Mouse (Mus musculus): ENCODE results near the gene Dennd1a. TPM values are rescaled to one million over a fixed set of nuclear protein-coding genes. Genes with fewer than 3 reads are reported as not detected.

The Dennd1a gene
- polyA plus RNA-seq, 1 experiment from 2014 or later = 10.3 TPM

- Histone ChIP-seq H3K27me3 (replicated peaks; ENCODE audit: control insufficient read depth, insufficient read depth, low read length) (no peaks in the 10 kb centered on the region), H3K4me3 (ENCODE audit: low read depth, low read length) (no peak overlapping the region), H3K36me3 (ENCODE audit: control insufficient read depth, insufficient read depth) (no peaks in the 10 kb centered on the region), H3K27ac (ENCODE audit: low read depth, low read length) (no peak overlapping the region), H3K9ac (ENCODE audit: low read depth, low read length) (no peak overlapping the region), H3K4me1 (replicated peaks; ENCODE audit: control insufficient read depth, insufficient read depth, low read length) (0 out of 2 replicates have a peak, but pooled peaks cover 4% of the 10 kb centered on the region), H3K4me2 (replicated peaks; ENCODE audit: low read depth) (no peak overlapping the region), H3K9me3 (ENCODE audit: control insufficient read depth) (no peaks in the 10 kb centered on the region)
- TF ChIP-seq CTCF (IDR thresholded peaks at IDR 0.05; ENCODE audit: low read depth) = no peak
- no peak for ATAC-seq
- 52% methylated on average over 2 of the region's 2 CpGs for WGBS
Measured at GRCm38 (mm10) chr2:38288226-38288625, 1.0 kb upstream of the Dennd1a start.

GRCm38 (mm10) chr2:38286433-38286732 lies 807 bp downstream of the Dennd1a start:
- WGBS = 6% methylated on average over 4 of the region's 4 CpGs
- TF ChIP-seq CTCF (IDR thresholded peaks at IDR 0.05; ENCODE audit: low read depth) = no peak
- Histone ChIP-seq H3K27ac (ENCODE audit: low read depth, low read length) (peak overlapping the region; percentile 94), H3K4me2 (replicated peaks; ENCODE audit: low read depth) (peak overlapping the region; percentile 77), H3K4me1 (replicated peaks; ENCODE audit: control insufficient read depth, insufficient read depth, low read length) (peaks cover 4% of the 10 kb centered on the region; the same call in 1 of the 2 replicates), H3K9ac (ENCODE audit: low read depth, low read length) (peak overlapping the region; percentile 83), H3K9me3 (ENCODE audit: control insufficient read depth) (no peaks in the 10 kb centered on the region), H3K27me3 (replicated peaks; ENCODE audit: control insufficient read depth, insufficient read depth, low read length) (no peaks in the 10 kb centered on the region), H3K4me3 (ENCODE audit: low read depth, low read length) (peak overlapping the region; percentile 74), H3K36me3 (ENCODE audit: control insufficient read depth, insufficient read depth) (no peaks in the 10 kb centered on the region)
- peak; percentile 32 for ATAC-seq

GRCm38 (mm10) chr2:38285781-38286432 lies 1.3 kb downstream of the Dennd1a start:
- Histone ChIP-seq H3K36me3 (ENCODE audit: control insufficient read depth, insufficient read depth) (no peaks in the 10 kb centered on the region), H3K4me1 (replicated peaks; ENCODE audit: control insufficient read depth, insufficient read depth, low read length) (peaks cover 4% of the 10 kb centered on the region; the same call in 1 of the 2 replicates), H3K9ac (ENCODE audit: low read depth, low read length) (peak overlapping the region; percentile 83; the same call in 1 of the 2 replicates), H3K27me3 (replicated peaks; ENCODE audit: control insufficient read depth, insufficient read depth, low read length) (no peaks in the 10 kb centered on the region), H3K4me2 (replicated peaks; ENCODE audit: low read depth) (peak overlapping the region; percentile 77), H3K4me3 (ENCODE audit: low read depth, low read length) (peak overlapping the region; percentile 74), H3K27ac (ENCODE audit: low read depth, low read length) (peak overlapping the region; percentile 94), H3K9me3 (ENCODE audit: control insufficient read depth) (no peaks in the 10 kb centered on the region)
- WGBS = 38% methylated on average over 4 of the region's 4 CpGs
- no peak for ATAC-seq
- TF ChIP-seq CTCF (IDR thresholded peaks at IDR 0.05; ENCODE audit: low read depth) = no peak

- WGBS = 74% methylated on average over 1 of the region's 1 CpGs
- no peak for TF ChIP-seq CTCF (IDR thresholded peaks at IDR 0.05; ENCODE audit: low read depth)
Measured at GRCm38 (mm10) chr2:38283961-38284360, 3.2 kb downstream of the Dennd1a start.

GRCm38 (mm10) chr2:38280376-38280775 lies 6.8 kb downstream of the Dennd1a start:
- Histone ChIP-seq H3K9ac (ENCODE audit: low read depth, low read length) (no peak overlapping the region), H3K27me3 (replicated peaks; ENCODE audit: control insufficient read depth, insufficient read depth, low read length) (no peaks in the 10 kb centered on the region), H3K4me1 (replicated peaks; ENCODE audit: control insufficient read depth, insufficient read depth, low read length) (no peaks in the 10 kb centered on the region; the same call in 1 of the 2 replicates), H3K4me3 (ENCODE audit: low read depth, low read length) (no peak overlapping the region), H3K4me2 (replicated peaks; ENCODE audit: low read depth) (no peak overlapping the region), H3K27ac (ENCODE audit: low read depth, low read length) (no peak overlapping the region), H3K36me3 (ENCODE audit: control insufficient read depth, insufficient read depth) (no peaks in the 10 kb centered on the region), H3K9me3 (ENCODE audit: control insufficient read depth) (no peaks in the 10 kb centered on the region)
- no peak for ATAC-seq
- no peak for TF ChIP-seq CTCF (IDR thresholded peaks at IDR 0.05; ENCODE audit: low read depth)

More at GRCm38 (mm10) chr2:38283961-38284360, 3.2 kb downstream of the Dennd1a start:
- Histone ChIP-seq H3K27me3 (replicated peaks; ENCODE audit: control insufficient read depth, insufficient read depth, low read length) (no peaks in the 10 kb centered on the region), H3K36me3 (ENCODE audit: control insufficient read depth, insufficient read depth) (no peaks in the 10 kb centered on the region), H3K4me3 (ENCODE audit: low read depth, low read length) (no peak overlapping the region), H3K4me1 (replicated peaks; ENCODE audit: control insufficient read depth, insufficient read depth, low read length) (peaks cover 4% of the 10 kb centered on the region; the same call in 1 of the 2 replicates), H3K4me2 (replicated peaks; ENCODE audit: low read depth) (no peak overlapping the region), H3K27ac (ENCODE audit: low read depth, low read length) (no peak overlapping the region), H3K9ac (ENCODE audit: low read depth, low read length) (no peak overlapping the region), H3K9me3 (ENCODE audit: control insufficient read depth) (no peaks in the 10 kb centered on the region)
- ATAC-seq = no peak

- no peaks in the 10 kb centered on the region for H3K9me3 ChIP-seq (ENCODE audit: control insufficient read depth)
- H3K36me3 ChIP-seq (ENCODE audit: control insufficient read depth, insufficient read depth) = no peaks in the 10 kb centered on the region
- ATAC-seq = no peak
- H3K4me2 ChIP-seq (replicated peaks; ENCODE audit: low read depth) = no peak overlapping the region
- no peaks in the 10 kb centered on the region for H3K27me3 ChIP-seq (replicated peaks; ENCODE audit: control insufficient read depth, insufficient read depth, low read length)
- TF ChIP-seq CTCF (IDR thresholded peaks at IDR 0.05; ENCODE audit: low read depth) = no peak
- no peak overlapping the region for H3K4me3 ChIP-seq (ENCODE audit: low read depth, low read length)
- H3K4me1 ChIP-seq (replicated peaks; ENCODE audit: control insufficient read depth, insufficient read depth, low read length) = no peaks in the 10 kb centered on the region
- WGBS = 89% methylated on average over 2 of the region's 2 CpGs
- no peak overlapping the region for H3K27ac ChIP-seq (ENCODE audit: low read depth, low read length)
- no peak overlapping the region for H3K9ac ChIP-seq (ENCODE audit: low read depth, low read length)
Measured at GRCm38 (mm10) chr2:38274973-38275372, 12.2 kb downstream of the Dennd1a start.
